Mouse (Mus musculus) central nervous system, embryonic 14 days (tissue): ENCODE results near the gene Cdh10. TPM values are rescaled to one million over a fixed set of nuclear protein-coding genes. Genes with fewer than 3 reads are reported as not detected.

Experiments used
- polyA plus RNA-seq: library from polyadenylated mRNA; depleted of rRNA; stranded (reverse); fragments of >200 nt; gene quantifications from 2 replicates; pipeline ENCODE4 v1.2.3, GENCODE M21; 2012; rRNA removed

Cdh10 gene
- 15.4 TPM in 2 replicates for polyA plus RNA-seq

DNA sequence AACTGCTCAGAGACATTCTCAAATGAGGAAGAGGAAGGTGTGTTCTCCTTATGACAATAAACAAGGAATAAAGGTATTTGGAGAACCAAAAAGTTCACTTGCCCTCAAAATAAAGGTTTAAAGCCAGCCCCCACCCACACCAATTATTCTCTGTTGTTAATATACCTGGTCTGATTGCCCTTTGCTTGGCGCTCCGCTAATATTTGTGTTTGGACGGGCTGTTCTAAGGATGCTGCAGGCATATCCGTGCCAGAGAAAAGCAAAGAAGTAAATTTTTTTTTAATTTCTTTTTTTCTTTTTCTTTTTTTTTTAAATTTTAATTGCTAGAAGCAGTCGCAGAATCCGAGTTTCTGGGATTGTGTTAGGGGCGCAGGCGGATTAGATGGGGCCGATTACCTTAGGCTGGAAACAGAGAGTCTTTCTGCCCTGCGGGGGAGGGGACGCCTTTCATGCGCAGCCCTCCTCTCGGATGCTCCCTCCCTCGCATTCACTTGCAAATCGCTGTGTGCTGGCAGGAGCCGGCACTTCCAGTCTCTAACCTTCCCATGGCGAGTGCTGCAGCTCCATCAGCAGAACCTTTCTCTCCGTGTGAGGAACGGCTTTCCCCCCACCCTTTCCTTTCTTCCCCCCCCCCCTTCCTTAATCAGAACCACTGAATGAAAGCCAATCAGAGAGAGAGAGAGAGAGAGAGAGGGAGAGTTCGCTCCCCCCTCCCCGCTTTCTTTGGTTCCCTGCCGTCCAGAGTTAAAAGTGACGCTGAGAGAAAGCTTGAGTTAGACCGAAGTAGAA is at the start of gene Cdh10:
TSS of gene Cdh10 (plus strand) at position 763 of the 789 bp plus-strand sequence.

